Mouse (Mus musculus) heart, adult 2 months (tissue): ENCODE measurements at regions not wholly inside any gene's neighbourhood (a gene's known extent, or its start where the extent isn't known, plus 50 kb on each side); places are given as distances from the start of the nearest gene placed in this dataset.

Experiments used
- DNase-seq, 2 experiments: peaks; one replicate each; pipeline ENCODE4 v3.0.0; 2021
- H3K27ac ChIP-seq: fragments of 200-600 bp; 2 replicates; pipeline ENCODE4 v1.8.1; 2022
- H3K27me3 ChIP-seq: fragments of 200-500 bp; 2 replicates; pipeline ENCODE4 v1.6.1; 2012; ENCODE audit warnings: mild to moderate bottlenecking, low read length, inconsistent platforms, mixed read lengths; ENCODE audit not compliant: control insufficient read depth, insufficient read depth
- H3K36me3 ChIP-seq: fragments of 200-500 bp; 2 replicates; pipeline ENCODE4 v1.6.1; 2012; ENCODE audit warnings: low read length, inconsistent platforms; ENCODE audit not compliant: control insufficient read depth, insufficient read depth
- H3K4me1 ChIP-seq: fragments of 200-500 bp; 2 replicates; pipeline ENCODE4 v1.6.1; 2011; ENCODE audit warnings: low read length; ENCODE audit not compliant: control insufficient read depth, insufficient read depth
- H3K4me3 ChIP-seq: fragments of 200-600 bp; 2 replicates; pipeline ENCODE4 v1.8.1; 2022
- H3K79me2 ChIP-seq: fragments of 200-500 bp; replicated peaks from 2 replicates; pipeline ENCODE4 v1.6.1; 2012; ENCODE audit warnings: mild to moderate bottlenecking, inconsistent platforms, low read length, moderate library complexity, mixed read lengths; ENCODE audit not compliant: control insufficient read depth, insufficient read depth
- H3K9ac ChIP-seq: fragments of 200-500 bp; 2 replicates; pipeline ENCODE4 v1.6.1; 2012; ENCODE audit warnings: low read depth, mild to moderate bottlenecking, control low read depth, inconsistent platforms, low read length, mixed read lengths
- CTCF ChIP-seq: fragments of 200-600 bp; IDR thresholded peaks from 2 replicates; pipeline ENCODE4 v1.8.1; 2022; ENCODE audit warnings: antibody characterized with exemption, mild to moderate bottlenecking, moderate library complexity
- EP300 ChIP-seq: fragments of 200-500 bp; IDR thresholded peaks from 2 replicates; pipeline ENCODE4 v1.6.1; 2011; ENCODE audit warnings: low read depth, low read length, control low read depth; ENCODE audit not compliant: insufficient read depth
- POLR2A ChIP-seq: fragments of 200-500 bp; IDR thresholded peaks from 2 replicates; pipeline ENCODE4 v1.6.1; 2011; ENCODE audit warnings: mild to moderate bottlenecking, low read depth, low read length, control low read depth; ENCODE audit not compliant: insufficient read depth
- WGBS: fragments of 180-500 bp; shearing (Covaris S2); methylation state at CpG from one replicate; pipeline ENCODE4 v1.1.7; 2018; 5-methylcytosine and 5-hydroxymethylcytosine counted together
- intact Hi-C: fragments of 180-260 bp; cut with DNase I; formaldehyde crosslinking; loops from one replicate; pipeline ENCODE4 v1.15.1; 2025

GRCm38 (mm10) chr1:67359824-67360223, 237.0 kb downstream of the Cps1 start:
- no peak for DNase-seq
- H3K4me3 ChIP-seq: no peak overlapping the region
- 78% methylated on average over 3 of the region's 3 CpGs for WGBS
- no peak for TF ChIP-seq CTCF
- no peak for TF ChIP-seq EP300
- TF ChIP-seq POLR2A: no peak
- H3K4me1 ChIP-seq: no peaks in the 10 kb centered on the region
- H3K79me2 ChIP-seq: no peaks in the 10 kb centered on the region
- H3K27ac ChIP-seq: no peak overlapping the region
- no peaks in the 10 kb centered on the region for H3K27me3 ChIP-seq
- no peaks in the 10 kb centered on the region for H3K36me3 ChIP-seq
- H3K9ac ChIP-seq: no peak overlapping the region
- intact Hi-C loops: no loop called here

DNA sequence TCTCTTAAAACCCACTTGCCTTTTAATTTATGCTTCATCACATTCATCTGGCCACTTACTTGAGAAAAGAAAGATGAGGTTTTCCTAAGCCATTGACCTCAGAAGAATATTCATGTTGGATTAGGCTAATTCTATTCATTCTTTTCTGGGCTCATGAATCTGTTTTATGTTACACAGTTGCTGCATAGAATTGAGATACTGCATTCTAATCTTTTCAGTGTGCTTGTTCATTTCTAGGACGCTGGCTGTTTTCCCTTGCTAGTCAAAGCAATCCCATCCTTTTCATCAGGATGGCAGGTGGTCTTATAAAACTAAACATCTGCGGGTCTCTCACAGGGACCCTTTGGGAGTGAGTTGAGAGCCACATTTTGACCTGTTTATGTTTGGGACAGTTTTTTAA, 243.2 kb downstream of the Cps1 start:
- Histone ChIP-seq H3K4me3 (no peak overlapping the region), H3K27ac (no peak overlapping the region), H3K27me3 (no peaks in the 10 kb centered on the region), H3K9ac (no peak overlapping the region), H3K4me1 (no peaks in the 10 kb centered on the region), H3K36me3 (no peaks in the 10 kb centered on the region), H3K79me2 (no peaks in the 10 kb centered on the region)
- TF ChIP-seq CTCF (no peak), EP300 (no peak), POLR2A (no peak)
- 46% methylated on average over 2 of the region's 2 CpGs for WGBS
- intact Hi-C loops: no loop called here
- no peak for DNase-seq

- 63% methylated on average over 4 of the region's 4 CpGs for WGBS
- H3K27me3 ChIP-seq: no peaks in the 10 kb centered on the region
Measured at GRCm38 (mm10) chr1:67366485-67366884, 243.7 kb downstream of the Cps1 start.

DNA sequence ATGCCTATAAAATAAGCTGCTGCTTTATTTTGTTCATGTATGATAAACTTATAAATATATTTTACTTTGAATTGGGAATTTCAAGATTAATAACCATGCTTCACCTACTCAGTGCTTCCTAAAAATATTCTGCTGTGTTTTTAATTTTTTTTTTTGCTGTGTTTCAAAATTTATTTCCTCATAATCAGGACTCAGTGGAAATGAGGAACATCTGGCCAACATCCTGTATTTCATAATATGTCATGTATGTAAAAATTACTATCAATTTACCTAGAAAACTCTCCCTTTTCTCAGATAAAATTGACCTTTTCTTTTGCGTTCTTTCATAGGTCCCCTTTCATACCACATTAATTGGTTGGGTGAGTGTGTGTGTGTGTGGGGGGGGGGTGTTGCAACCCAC, 259.5 kb downstream of the Cps1 start:
- no peaks in the 10 kb centered on the region for H3K79me2 ChIP-seq
- 72% methylated on average over 1 of the region's 1 CpGs for whole genome bisulfite sequencing
- no peak overlapping the region for H3K4me3 ChIP-seq
- TF ChIP-seq EP300 (no peak), POLR2A (no peak)
- no peaks in the 10 kb centered on the region for H3K27me3 ChIP-seq
- no peaks in the 10 kb centered on the region for H3K36me3 ChIP-seq
- intact Hi-C loops: no loop called here
- no peak overlapping the region for H3K9ac ChIP-seq
- DNase-seq: no peak
- H3K27ac ChIP-seq: no peak overlapping the region
- no peaks in the 10 kb centered on the region for H3K4me1 ChIP-seq

More at GRCm38 (mm10) chr1:67366485-67366884, 243.7 kb downstream of the Cps1 start:
- no peak for DNase-seq
- Histone ChIP-seq H3K4me3 (no peak overlapping the region), H3K27ac (no peak overlapping the region), H3K79me2 (no peaks in the 10 kb centered on the region), H3K9ac (no peak overlapping the region), H3K36me3 (no peaks in the 10 kb centered on the region), H3K4me1 (no peaks in the 10 kb centered on the region)
- TF ChIP-seq CTCF (no peak), EP300 (no peak), POLR2A (no peak)
- intact Hi-C loops: no loop called here

GRCm38 (mm10) chr1:67385377-67385776, 262.6 kb downstream of the Cps1 start:
- DNase-seq: no peak
- TF ChIP-seq POLR2A: no peak
- TF ChIP-seq CTCF: no peak
- TF ChIP-seq EP300: no peak
- H3K27me3 ChIP-seq: no peaks in the 10 kb centered on the region
- no peak overlapping the region for H3K4me3 ChIP-seq
- H3K9ac ChIP-seq: no peak overlapping the region
- no peaks in the 10 kb centered on the region for H3K36me3 ChIP-seq
- no peaks in the 10 kb centered on the region for H3K79me2 ChIP-seq
- no peak overlapping the region for H3K27ac ChIP-seq
- no peaks in the 10 kb centered on the region for H3K4me1 ChIP-seq
- intact Hi-C loops: no loop called here

GRCm38 (mm10) chr1:67386877-67387276, 264.1 kb downstream of the Cps1 start:
- H3K4me1 ChIP-seq: no peaks in the 10 kb centered on the region
- TF ChIP-seq CTCF: no peak
- TF ChIP-seq EP300: no peak
- no peak for TF ChIP-seq POLR2A
- no peak overlapping the region for H3K9ac ChIP-seq
- DNase-seq: no peak
- H3K79me2 ChIP-seq: no peaks in the 10 kb centered on the region
- H3K27ac ChIP-seq: no peak overlapping the region
- intact Hi-C loops: no loop called here
- no peak overlapping the region for H3K4me3 ChIP-seq
- WGBS: 64% methylated on average over 3 of the region's 3 CpGs
- no peaks in the 10 kb centered on the region for H3K27me3 ChIP-seq
- H3K36me3 ChIP-seq: no peaks in the 10 kb centered on the region
